Mouse (Mus musculus) spleen, adult 18-20 months (tissue): ENCODE data around the gene Hsd17b11.
"Not testable (repeated sequence)": the region's sequence is repeated elsewhere in the genome, so short reads cannot be mapped to it uniquely, and the experiment has no call there.

ENCODE experiments used
- DNase-seq, 2 experiments: peaks; one replicate each; pipeline ENCODE4 v3.0.0; 2022; ENCODE audit warnings: mixed read lengths in 2 of 2

The Hsd17b11 gene

DNA sequence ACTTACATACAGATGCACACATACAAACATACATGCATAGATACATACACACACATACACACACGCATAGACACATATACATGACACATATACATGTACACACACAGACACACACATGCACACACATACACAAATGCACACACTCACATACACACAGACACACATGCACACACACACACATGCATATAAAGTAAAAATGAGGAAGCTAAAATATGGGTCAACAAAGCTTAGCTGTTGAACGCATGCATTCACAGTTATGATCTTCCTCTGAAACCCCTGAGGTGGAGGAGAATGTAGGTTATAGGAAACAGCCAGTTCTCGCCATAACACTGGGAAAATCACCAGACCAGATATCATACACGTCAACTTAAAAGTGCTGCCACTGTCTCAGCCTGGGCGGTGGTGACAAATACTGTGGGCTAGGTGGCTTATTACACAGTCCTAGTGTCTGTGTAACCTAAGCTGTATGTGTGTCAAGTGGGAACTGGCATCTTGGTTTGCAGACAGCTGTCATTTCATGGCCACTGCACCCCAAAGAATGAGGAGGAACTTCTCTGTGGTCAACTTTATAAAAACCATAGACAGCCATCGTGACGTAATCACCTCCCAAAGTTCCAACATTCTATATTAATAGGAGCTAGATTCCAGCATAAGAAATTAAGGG, 43.7 kb downstream of the Hsd17b11 start:
- DNase-seq = no peak

DNA sequence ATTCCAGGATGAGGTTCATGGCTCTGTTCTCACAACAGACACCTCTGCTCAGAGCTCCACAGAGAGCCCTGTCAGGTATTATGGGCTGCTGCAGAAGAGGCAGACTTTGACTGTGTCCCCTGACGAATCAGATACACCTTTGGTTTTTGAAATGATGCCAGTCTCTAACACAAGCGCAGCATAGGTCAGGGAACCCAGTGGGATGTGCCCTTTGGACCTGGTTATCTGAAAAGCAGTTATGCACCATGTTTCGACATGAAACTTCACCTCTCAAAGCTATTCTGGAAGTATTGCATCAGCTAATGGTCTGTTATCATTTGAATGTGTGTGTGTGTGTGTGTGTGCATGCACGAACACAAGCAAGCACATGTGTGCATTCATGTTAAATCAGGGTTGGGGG, 44.4 kb downstream of the Hsd17b11 start, which contains the start of gene Hsd17b13:
Gene Hsd17b13, minus strand, starts transcription at position 114 of the 400 bp plus-strand sequence.
- no peak for DNase-seq

DNA sequence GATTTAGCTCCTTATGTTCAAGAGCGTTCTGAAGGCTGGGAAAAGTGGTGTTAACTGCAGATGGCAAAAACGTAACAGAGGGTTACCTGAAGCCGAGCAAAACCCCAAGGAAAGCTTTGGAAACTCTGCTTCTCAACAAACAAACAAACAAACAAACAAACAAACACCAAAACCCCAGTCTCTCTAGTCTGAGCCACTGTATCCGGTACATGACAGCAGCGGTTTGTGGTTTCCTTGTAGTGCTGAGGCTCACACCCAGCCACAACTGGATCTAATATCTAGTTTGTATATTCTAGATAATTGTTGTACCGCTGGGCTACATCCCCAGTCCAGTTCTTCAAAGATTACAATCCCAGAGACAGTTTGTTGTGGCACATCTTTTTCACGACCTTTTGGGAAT, 46.0 kb downstream of the Hsd17b11 start:
- DNase-seq = no peak

DNA sequence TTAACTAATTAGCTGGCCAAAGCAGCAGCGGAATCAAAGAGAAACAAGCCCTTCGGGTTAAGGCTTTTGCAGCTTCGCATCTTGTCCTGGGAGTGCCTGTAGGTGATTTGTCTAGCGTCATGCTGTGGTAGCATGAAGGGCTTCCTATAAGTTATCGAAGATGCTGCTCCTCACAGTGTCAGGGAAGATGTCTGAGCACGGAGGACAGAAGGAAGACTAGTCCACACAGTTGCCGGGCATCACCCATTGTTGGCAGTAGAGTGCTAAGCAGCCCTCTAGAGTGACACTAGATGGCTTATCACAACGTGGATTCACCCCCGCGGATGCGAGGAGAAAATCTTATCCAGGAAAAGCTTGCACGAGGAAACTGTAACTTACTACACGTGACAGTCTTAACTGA, 48.9 kb downstream of the Hsd17b11 start:
- peak in 1 of 2 experiments; percentile 7 for DNase-seq

DNA sequence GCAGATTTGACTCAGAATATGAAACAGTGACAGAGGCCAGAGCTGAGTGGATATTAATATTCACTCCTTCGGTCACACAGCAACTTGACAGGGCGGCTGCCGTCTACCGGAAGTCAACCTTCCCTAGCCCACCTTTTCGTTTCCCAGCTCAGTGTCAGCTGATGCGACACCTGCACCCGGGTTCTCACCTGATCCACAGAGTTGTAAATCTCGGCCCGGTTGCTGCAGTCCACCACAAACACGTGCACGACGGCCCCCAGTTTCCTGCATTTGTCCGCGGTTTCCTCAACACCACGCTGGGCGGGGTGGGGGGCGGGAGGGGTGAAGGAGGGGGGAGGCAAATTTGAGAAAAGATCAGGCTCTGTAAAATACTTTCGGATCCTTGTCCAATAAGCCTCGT, 49.3 kb downstream of the Hsd17b11 start:
- peak in 1 of 2 experiments; percentile 8 for DNase-seq

DNA sequence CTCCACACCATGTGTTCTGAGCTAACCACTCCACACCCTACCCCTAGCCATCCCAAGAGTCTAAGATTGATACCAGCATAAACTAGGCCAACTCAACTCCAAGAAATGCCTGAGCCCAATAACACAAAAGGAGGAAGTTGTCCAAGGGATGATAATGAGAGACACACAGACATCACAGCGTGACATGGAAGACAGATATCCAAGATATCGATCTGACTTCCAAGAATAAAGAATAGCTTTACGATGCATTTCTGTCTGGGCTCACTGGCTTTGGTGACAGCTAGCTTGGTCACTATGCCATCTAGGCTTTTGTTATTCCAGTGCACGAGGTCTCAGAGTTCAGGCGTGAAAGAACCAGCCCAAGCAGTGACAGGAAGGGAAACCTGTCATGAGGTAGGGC, 50.7 kb downstream of the Hsd17b11 start:
- no peak for DNase-seq

DNA sequence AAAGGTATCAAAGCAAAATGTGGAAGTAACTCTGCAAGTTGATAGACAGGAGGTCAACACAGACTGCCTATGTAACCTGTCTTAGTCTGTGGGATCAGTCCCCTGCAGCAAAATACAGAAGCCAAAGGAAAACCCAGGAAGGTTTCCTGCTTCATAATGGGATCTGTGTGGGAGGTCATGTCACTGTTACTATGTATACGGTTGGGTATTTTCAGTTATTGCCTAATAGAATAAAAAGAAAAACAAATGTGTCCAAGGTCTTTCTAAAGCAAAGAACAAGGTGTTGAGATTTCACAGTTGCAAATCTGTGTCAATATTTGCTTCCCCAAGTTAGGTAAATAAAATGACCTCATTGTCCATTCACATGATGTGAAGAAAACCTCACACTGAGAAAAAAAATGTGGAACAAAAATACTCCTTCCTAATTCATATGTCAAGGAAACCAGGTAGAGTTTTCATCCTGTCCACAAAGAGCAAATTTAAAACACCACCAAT, 58.7 kb downstream of the Hsd17b11 start:
- no peak for DNase-seq

DNA sequence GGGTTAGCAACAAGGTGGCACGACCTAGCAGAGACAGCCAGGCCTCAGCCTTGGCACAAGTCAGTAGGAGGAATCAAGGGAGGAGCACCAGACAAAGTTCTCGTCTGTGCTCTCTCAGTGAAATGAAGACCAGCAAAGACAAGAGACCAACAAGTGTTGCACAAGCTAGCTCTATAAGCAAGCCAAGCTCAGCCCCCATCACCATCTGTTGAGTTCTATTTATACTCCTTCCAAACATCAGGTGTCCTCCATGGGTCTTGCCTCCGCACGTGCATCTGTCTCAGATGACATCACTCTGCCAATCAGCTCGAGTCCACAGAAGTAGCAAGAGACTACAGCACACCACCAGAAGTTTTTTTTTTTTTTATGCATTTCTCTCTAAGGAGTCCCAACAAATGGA, 67.1 kb downstream of the Hsd17b11 start:
- no peak for DNase-seq

DNA sequence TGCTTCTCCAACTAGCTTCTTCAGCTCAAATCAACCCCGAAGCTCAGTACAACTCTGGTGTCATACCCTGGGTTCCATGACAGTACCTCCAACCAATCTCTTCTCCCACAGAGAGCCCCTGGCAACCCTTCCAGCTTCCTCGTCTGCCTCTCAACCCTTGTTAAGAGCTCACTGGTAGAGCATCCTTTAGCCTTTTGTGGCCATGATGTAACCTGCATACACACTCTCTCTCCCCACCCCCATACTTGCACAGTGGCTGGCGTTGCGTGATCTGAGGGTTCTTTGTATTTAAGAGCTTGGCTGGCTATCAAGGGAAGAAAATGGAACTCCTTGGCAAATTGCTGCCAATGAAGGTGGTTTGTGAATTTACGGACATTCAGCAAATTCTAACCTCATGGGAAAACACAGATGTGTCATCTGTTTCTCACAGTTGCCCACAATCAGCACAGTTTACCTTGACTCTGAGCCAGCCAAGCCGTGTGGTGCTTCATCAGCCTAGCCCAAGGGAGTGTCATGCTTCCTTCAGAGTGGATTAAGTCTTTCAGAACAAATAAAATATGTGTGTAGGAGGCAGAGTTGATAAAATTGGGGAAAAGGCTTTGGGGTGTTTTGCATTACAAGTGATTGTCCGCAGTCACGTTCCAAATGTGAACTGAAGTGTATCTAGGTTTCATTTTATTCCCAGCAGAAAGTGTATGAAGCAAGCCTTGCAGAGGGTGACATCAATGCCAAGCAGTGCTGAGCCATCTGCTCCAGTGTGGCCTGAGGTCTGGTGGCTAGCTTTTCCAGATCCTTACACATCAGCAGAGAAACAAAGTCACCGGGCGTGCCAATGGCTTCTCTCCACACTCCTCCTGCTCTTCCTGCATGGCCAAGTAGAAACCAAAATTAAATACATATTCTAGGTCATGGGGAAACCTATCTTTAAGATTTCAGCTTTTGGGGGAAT, 68.3 kb downstream of the Hsd17b11 start:
- DNase-seq = no peak

DNA sequence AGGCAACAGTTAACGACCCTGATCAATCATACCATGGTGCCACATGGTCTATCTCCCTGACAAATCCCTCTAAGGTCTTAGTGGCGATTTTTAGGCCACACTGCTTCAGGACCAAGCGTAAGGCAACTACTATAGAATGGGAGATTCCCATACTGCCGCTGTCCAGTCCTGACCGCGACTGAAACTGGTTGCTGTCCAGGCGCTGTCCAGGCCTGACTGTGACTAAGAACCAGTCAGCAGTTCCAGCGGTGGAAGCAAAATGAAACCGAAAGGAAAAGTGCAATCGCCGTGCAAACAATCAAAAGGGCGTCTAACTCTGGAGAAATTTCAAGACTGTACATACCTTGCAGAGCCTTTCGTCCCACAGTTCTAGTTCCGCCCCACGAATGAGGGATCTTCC, 71.6 kb downstream of the Hsd17b11 start:
- not testable (repeated sequence) for DNase-seq

DNA sequence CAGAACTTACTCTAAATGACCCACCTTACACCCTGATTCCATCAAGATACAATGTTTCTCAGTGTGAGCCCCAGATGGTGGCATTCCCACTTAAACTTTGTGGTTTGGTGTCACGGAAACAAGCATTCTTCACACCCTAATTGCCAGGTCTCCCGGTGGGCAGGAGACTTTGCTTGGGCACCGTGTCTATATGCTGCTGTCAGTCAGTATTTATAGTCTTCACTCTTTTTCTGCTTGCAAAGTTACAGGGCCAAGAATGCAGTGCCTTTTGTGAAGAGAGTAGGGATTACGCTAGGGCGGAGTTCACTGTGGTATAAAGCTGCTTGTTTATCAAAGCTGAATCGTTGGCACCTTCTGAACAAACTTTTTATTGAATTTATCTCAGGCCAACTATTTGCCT, 78.5 kb downstream of the Hsd17b11 start:
- no peak for DNase-seq

DNA sequence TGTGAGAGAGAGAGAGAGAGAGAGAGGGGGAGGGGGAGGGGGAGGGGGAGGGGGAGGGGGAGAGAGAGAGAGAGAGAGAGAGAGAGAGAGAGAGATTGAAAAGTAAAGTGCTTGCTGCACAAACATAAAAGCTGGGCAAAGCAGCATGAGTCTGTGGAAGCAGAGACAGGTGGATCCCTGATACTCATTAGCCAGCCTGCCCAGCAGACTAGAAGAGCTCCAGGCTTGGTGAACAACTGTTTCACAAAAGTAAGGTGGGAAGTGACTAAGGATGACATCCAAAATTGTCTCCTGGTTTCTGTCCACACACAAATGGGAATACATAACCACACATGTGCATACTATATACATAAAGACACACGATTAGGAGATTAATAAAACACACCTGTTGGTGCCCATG, 81.9 kb downstream of the Hsd17b11 start:
- no peak for DNase-seq
